Mouse (Mus musculus) retina, embryonic 14.5 days (tissue): Measurements from ENCODE around the gene Cpeb3.
"Not testable (repeated sequence)": the region's sequence is repeated elsewhere in the genome, so short reads cannot be mapped to it uniquely, and the experiment has no call there.

Experiments
- DNase-seq: peaks from one replicate; pipeline ENCODE4 v3.0.0-alpha.2; 2015; ENCODE audit warnings: low spot score

Gene Cpeb3

GRCm38 (mm10) chr19:37208176-37208755, at the start of gene Cpeb3:
Gene Cpeb3 (minus strand): TSS chr19:37208601.
- DNase-seq = peak; percentile 68

GRCm38 (mm10) chr19:37255321-37255720, 46.9 kb upstream of the Cpeb3 start:
- no peak for DNase-seq

GRCm38 (mm10) chr19:37252104-37252503, 43.7 kb upstream of the Cpeb3 start:
- DNase-seq = no peak

DNA sequence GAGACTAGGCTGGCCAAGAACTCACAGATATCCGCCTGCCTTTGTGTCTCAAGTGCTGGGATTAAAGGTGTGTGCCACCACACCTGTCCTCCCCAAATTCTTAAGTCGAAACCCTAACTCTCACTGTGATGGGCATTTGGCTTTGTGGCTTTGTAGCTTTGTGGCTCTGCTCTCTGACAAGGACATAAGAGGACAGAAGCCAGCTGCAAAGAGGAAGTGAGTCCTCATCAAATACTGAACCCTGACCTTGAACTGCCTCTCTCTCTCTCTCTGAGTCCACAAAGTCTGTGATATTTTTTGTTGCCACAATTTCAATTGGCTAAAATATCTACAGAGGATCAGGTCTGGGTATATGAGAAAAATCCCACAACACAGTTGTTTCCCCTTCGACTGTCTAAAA, 39.8 kb upstream of the Cpeb3 start:
- DNase-seq = no peak

DNA sequence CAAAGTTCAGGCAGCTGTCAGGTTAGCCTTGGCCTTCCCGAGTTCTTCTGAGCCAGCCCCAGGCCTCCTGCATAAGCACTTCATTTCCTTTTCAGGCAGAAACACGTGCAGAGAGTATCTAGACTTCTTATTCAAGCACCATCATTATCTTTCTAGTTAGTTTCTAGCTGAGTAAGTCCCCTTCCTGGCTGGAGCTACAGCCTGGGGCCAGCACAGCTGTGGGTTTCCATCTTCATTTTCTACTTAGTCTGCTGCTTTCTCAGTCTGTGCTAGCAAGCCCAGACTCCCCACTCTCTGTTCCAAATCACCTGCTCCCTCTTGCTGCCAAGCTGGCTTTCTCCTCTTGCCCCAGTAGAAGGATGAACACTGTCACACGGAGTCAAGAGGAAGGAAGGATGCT, 38.5 kb upstream of the Cpeb3 start:
- no peak for DNase-seq

DNA sequence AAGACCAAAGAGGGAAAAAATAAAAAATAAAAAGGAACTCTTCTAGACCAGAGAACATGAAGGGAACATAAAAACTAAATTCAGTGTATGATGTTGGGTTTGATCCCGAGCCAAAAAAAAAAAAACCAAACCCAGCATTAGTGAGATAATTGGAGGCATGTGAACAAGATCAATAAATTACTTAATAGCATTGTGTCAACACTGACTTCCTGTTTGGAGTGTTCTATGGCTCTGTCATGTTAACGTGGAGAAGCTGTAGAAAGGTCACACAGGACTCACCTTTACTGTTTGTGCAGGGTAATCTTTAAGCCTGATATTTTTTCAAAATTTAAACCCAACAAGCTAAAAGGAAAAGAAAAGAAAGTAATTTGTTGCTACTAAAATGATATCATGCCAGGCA, 34.3 kb upstream of the Cpeb3 start:
- no peak for DNase-seq

DNA sequence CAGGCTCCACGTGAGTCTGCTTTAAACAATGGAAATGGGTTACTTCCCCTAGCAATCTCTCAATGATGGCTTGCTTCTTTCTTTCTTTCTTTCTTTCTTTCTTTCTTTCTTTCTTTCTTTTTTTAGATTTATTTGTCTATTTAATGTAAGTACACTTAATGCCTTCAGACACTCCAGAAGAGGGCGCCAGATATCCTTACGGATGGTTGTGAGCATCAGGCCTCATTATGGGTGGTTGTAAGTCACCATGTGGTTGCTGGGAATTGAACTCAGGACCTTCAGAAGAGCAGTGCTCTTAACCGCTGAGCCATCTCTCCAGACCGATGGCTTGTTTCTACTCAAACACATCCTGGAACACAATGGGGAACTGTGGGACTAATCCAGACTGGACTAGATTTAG, 32.8 kb upstream of the Cpeb3 start:
- DNase-seq = no peak

DNA sequence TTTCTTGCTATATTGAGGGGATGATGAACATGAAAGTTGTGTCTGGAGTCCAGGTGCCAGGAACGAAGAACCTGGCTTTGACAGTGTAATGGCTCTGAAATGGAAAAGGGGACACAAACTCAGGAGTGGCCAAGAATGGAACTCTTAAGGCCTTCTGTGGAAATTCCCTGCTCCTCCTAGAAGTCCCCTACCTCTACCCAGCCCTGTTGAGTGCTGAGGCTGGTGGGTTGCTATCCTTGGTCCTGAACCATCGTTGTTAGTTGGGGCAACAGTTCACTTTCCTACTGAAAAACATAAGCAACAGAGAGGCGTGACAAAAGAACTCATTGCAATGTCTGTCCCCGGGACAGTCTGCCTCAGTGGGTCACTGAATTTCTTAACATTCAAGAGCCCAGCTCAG, 30.7 kb upstream of the Cpeb3 start:
- peak; percentile 63 for DNase-seq

- DNase-seq = no peak
Observed at GRCm38 (mm10) chr19:37238651-37239050, 30.2 kb upstream of the Cpeb3 start.

DNA sequence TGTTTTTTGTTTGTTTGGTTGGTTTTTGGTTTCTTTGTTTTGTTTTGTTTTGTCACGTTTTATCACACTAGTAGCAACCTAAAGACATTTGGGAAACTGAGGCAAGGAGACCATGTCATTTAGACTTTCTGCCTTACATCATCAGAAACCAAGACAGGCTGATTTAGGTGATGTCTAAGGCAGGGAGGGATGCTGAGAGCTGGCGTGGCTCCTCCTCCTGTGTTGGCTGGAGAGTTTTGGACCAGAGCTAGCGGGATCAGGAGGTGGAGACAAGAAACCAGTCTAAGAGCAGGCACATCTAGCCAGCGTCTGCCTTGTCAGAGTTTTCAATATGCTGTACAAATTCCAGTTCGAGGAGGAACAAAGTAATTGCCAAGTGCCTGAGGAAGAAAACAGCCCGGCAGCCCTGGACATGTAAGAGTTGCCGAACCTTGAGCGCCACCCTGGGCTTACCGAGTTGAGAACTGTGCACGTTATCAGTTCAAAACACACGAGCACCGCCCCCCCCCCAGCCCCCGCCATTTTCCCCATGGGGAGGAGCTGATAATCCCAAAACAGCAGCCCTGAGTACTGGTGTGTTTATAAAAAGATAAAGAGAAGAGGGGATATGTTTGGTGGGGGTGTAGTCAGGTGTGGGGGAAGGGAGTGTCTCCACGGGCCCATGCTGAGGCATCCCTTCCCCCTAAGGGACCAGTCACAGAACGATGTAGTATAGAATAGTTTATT, 29.5 kb upstream of the Cpeb3 start:
- no peak for DNase-seq

- DNase-seq = no peak
Observed at GRCm38 (mm10) chr19:37237306-37237705, 28.9 kb upstream of the Cpeb3 start.

- no peak for DNase-seq
Observed at GRCm38 (mm10) chr19:37235818-37236217, 27.4 kb upstream of the Cpeb3 start.

DNA sequence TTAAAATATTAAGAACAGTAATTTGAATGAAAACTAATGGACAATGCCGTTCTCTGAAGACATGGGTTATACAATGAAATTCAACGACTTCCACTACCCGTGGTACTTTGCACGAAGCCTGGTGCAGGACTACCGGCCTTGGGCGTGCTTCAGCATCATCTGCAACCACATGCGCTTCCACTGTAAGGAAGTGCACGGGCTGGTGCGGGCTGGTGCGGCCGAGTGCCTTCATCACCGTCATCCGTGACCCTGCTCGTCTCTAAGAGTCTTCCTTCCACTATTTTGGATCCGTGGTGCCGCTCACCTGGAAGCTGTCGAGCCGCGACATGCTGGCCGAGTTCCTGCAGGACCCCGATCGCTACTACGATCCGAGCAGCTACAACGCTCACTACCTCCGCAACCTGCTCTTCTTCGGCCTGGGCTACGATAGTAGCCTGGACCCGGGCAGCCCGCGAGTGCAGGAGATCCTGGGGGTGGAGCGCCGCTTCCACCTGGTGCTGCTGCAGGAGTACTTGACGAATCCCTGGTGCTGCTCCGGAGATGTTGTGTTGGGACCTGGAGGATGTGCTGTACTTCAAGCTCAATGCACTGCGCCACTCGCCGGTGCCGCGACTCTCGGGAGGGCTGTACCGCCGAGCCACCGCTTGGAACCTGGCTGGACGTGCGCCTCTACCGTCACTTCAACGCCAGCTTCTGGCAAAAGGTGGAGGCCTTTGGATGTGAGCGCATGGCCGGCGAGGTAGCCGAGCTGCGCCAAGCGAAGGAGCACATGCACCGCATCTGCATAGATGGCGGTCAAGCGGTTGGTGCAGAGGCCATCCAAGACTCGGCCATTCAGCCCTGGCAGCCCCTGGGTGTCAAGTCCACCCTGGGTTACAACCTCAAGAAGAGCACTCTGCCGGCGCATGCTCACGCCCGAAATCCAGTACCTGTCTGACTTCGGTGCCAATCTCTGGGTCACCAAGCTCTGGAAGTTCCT, 25.4 kb upstream of the Cpeb3 start:
- DNase-seq = peak; percentile 40

DNA sequence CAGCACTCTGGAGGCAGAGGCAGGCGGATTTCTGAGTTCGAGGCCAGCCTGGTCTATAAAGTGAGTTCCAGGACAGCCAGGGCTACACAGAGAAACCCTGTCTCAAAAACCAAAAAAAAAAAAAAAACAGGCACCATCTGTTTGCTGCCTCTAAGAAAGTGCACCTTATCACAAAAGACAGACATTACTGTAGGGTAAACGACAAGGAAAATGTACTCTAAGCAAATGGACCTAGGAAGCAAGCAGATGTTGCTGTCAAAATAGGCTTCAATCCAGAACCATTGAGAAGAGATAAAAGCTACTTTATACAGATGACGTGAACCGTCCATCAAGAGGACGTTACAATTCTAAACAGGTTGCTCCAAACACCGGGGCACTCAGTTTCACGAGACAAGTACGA, 24.2 kb upstream of the Cpeb3 start:
- DNase-seq = not testable (repeated sequence)

GRCm38 (mm10) chr19:37225197-37225862, 16.9 kb upstream of the Cpeb3 start:
- DNase-seq = no peak

DNA sequence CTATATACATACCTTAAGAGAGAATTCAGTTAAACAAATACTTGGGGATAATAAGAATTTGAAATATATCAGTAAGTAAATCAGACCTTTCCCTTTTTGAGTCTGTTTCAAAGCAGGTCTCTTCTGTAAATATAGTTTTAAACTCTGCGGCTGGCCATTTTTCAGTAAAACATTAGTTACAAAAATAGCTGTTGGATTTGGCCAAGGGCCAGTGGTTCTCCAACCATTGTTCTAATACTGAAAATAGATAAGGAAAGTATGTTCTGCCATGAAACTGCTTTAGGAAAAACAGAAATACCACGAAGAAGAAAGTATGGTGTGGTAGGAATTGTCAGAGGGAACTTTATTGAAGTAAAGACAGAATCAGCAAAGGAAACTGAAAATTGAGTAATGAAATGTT, 6.3 kb upstream of the Cpeb3 start:
- no peak for DNase-seq

DNA sequence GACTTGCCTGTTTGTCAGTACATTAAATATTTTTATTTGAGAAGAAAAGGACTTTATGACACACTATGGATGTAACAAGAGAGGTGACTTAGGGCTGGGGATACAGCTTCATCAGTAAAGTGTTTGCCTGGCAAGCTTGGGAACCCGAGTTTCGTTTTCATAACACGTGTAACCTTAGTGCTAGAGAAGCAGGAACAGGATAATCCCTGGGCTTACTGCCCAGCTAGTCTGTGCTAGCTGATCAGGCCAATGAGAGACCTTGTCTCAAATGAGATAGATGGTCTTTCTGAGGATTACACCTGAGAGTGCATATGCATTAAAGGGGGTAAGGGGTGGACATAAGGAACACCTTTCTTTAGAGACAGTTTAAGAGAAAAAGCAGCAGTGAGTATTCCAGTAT, 3.0 kb upstream of the Cpeb3 start:
- DNase-seq = no peak

DNA sequence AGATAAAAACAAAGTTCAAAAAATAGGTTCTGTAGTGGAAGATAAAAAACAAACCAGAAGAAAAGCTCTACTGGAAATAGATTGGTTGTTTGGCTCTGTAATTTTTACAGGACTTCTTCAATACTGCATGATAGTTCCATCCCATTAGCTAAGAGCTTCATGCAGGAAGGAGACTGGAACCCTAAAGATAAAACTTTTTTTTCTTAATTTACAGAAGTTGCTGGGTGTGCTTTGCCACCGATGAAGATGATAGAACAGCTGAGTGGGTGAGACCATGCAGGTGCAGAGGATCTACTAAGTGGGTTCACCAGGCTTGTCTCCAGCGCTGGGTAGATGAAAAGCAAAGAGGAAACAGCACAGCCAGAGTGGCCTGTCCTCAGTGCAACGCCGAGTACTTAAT, 2.1 kb upstream of the Cpeb3 start:
- DNase-seq = no peak

GRCm38 (mm10) chr19:37209467-37210128, 1.2 kb upstream of the Cpeb3 start:
- peak; percentile 45 for DNase-seq

DNA sequence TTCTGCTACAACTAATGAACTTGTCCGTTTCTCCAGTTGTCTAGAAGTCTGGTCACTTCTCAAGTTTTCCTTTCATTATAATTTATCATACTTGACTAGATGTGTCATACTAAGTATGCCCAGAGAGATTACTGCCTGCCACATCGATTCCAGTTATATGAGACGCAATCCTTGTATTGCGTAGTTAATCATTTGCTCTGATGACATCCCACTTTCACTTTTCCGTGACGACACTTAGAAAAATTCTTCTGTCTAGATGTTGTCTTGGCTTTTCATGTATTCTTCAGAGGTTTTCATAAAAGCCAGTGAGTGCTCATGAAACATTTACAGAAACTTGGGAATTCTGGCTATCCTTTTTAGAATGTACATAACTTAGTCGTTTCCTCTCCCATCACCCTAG, 585 bp upstream of the Cpeb3 start:
- peak; percentile 18 for DNase-seq

DNA sequence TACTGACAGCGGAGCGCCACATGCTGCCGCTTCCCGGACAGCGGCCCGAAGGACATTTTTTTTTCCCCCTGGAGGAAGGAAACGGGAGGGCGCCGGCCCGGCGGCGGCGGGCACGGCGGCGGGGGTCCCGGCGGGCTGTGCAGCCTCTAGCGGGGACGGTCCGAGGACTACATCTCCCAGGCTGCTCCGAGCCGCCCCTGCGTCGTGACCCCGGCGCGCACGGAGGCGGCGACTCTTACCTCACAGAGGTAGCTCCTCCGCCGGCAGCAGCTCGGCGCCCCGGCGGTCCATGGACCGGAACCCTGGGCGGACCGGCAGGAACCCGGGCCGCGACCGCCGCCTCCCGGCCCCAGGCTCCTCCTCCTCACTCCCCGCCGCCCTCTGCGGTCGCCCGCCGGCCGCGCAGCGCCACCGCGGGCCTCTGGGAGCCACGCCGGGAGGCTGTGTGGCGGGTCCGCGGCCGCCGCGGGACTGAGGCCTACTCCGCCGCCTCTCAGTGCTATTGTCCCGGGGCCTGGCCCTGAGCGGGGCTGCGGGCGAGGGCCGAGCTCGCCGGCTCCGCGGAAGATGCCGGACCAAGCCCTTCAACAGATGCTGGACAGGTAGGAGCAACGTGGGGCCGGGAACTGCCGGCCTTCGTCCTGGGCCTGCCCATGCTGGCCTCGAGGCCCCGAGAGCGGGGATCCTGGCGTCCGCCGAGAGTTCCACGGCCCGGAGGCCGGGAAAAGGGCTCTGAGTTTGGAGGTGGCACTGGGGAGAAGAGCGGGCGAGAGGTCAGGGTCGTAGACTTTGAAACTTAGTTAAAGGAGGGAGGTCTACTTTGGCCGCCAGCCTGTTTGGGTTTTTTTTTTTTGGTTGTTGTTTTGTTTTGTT, 862 bp downstream of the Cpeb3 start, which contains the start of gene March5:
Gene March5 (plus strand): TSS at position 241 of the 873 bp plus-strand sequence.
- DNase-seq = peak; percentile 87
